9 mouse cellular contexts compared by ENCODE assay signal in the genomic region with DNA sequence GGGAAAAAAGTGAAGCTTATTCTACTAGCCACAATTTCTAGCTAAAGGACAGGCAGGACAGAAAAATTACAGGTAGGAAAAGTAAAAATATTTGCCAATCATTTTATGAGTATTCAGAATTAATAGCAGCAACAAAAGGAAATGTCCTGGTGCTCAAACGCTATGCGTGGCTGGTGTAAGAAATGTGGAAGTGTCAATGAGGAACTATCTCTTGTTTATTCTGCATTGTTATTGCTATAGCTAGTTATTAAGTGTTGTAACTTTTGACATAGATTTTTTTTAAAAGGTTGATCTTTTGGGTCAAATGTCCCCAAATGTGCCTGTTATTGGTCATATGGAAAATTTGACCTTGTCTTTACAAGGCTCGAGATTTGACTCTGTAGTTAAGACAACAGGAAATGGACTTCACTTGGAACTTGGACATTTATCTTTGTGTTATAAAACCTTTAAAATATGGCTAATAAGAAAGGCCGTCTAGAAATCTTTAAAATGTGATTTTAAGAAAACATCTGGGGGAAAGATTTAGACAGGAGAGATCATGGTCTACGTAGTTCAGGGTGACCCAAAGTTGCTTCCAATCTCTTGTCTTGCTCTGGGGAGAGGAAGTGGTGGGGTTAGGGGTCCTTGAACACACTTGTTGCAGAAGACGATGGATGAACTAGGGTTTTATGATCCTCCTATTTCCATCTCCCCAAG. TPM values are rescaled to one million over a fixed set of nuclear protein-coding genes. Genes with fewer than 3 reads are reported as not detected.
DNase-seq lines count a peak whose midpoint lies in the region; ATAC-seq and TF ChIP-seq lines count a peak whose summit lies in the region.
"Had no signal": no experiment of that assay in that cellular context is flagged by ENCODE, and none has a peak within 500 bp of the region (broad histone marks: within the 10 kb centered on the region; RNA-seq: fewer than 3 reads in every experiment).

No protein-coding gene starts in this region.

- H3K4me3 ChIP-seq in kidney, embryonic 16.5 days (ENCODE audit: low read length) = peak overlapping the region; percentile 75
- peak overlapping the region; percentile 26; the same call in 1 of the 2 replicates for H3K4me3 ChIP-seq in bone marrow macrophage, adult 2 months (ENCODE audit: insufficient read depth, low read length)
- no peak overlapping the region for H3K4me3 ChIP-seq in hindbrain, embryonic 13.5 days

- WGBS in kidney, embryonic 16.5 days = 65% methylated on average over 6 of the region's 6 CpGs
- WGBS in hindbrain, embryonic 13.5 days = 83% methylated on average over 6 of the region's 6 CpGs

- H3K4me2 ChIP-seq in kidney, embryonic 16.5 days (replicated peaks; ENCODE audit: low read depth, low read length) = peak overlapping the region; percentile 86; the same call in 1 of the 2 replicates
- no peak overlapping the region for H3K4me2 ChIP-seq in hindbrain, embryonic 13.5 days

- TF ChIP-seq CTCF in bone marrow macrophage, adult 2 months (IDR thresholded peaks at IDR 0.05; ENCODE audit: low read depth, low read length) = no peak

- H3K36me3 ChIP-seq in kidney, embryonic 16.5 days (ENCODE audit: insufficient read depth, low read length) = no peaks in the 10 kb centered on the region
- H3K36me3 ChIP-seq in hindbrain, embryonic 13.5 days = no peaks in the 10 kb centered on the region
- H3K36me3 ChIP-seq: G1E had no signal

- no peak overlapping the region for H3K27ac ChIP-seq in kidney, embryonic 16.5 days (ENCODE audit: low read length)
- peak overlapping the region; percentile 70 for H3K27ac ChIP-seq in bone marrow macrophage, adult 2 months (ENCODE audit: insufficient read depth, low read depth, low read length)
- H3K27ac ChIP-seq in hindbrain, embryonic 13.5 days = no peak overlapping the region

- no peaks in the 10 kb centered on the region; the same call in 1 of the 2 replicates for H3K27me3 ChIP-seq in kidney, embryonic 16.5 days (ENCODE audit: insufficient read depth, low read length)
- peaks cover 9% of the 10 kb centered on the region for H3K27me3 ChIP-seq in hindbrain, embryonic 13.5 days

- DNase-seq in kidney, adult 18-20 months = no peak
- peak; percentile 11 for DNase-seq in lung, postnatal 36 days
- no peak for DNase-seq in spleen, postnatal 14 days (ENCODE audit: low spot score in 2 of 2)
- DNase-seq in right cerebral cortex, postnatal 4 days = no peak

- TF ChIP-seq POLR2A in bone marrow macrophage, adult 2 months (IDR thresholded peaks at IDR 0.05; ENCODE audit: borderline replicate concordance, low read depth, low read length) = no peak

- no peak for ATAC-seq in kidney, embryonic 16.5 days (ENCODE audit: low FRiP score, low TSS enrichment)
- ATAC-seq in hindbrain, embryonic 13.5 days (ENCODE audit: low FRiP score) = peak; percentile 60; the same call in 1 of the 2 replicates
- ATAC-seq in activated CD4-positive, CD25-positive, alpha-beta regulatory T cell, adult 4 months = no peak

- H3K9ac ChIP-seq in kidney, embryonic 16.5 days (replicated peaks; ENCODE audit: low read length) = no peak overlapping the region
- no peak overlapping the region for H3K9ac ChIP-seq in hindbrain, embryonic 13.5 days

- H3K9me3 ChIP-seq in kidney, embryonic 16.5 days (ENCODE audit: low read length) = no peaks in the 10 kb centered on the region
- no peaks in the 10 kb centered on the region for H3K9me3 ChIP-seq in hindbrain, embryonic 13.5 days
- H3K9me3 ChIP-seq: G1E had no signal

- peaks cover 5% of the 10 kb centered on the region for H3K4me1 ChIP-seq in kidney, embryonic 16.5 days (ENCODE audit: insufficient read depth, low read length)
- H3K4me1 ChIP-seq in bone marrow macrophage, adult 2 months (ENCODE audit: control insufficient read depth, insufficient read depth, low read length) = peaks cover 14% of the 10 kb centered on the region
- H3K4me1 ChIP-seq in hindbrain, embryonic 13.5 days (replicated peaks) = peaks cover 5% of the 10 kb centered on the region

RNA-seq across cellular contexts. Expression of gene Rab29, which starts 0.6 kb away (rescaled TPM):
- 20.1 and 21.6 TPM in 2 replicates for polyA plus RNA-seq in kidney, embryonic 16.5 days (2015; fragmentation: Nextera tagmentation; extraction: Ambion mirVana)
- 65.7 and 70.3 TPM in 2 replicates for polyA plus RNA-seq in bone marrow macrophage, adult 2 months (2012; ENCODE audit: insufficient read depth, insufficient read length, missing spikeins)
- 8.0 TPM in 2 replicates for polyA plus RNA-seq in hindbrain, embryonic 13.5 days (2015; fragmentation: Nextera tagmentation; extraction: Ambion mirVana)
- 10 to 100 TPM; 45.6 to 48.2 TPM for polyA plus RNA-seq in activated CD4-positive, CD25-positive, alpha-beta regulatory T cell, adult 4 months (2017; shearing (Covaris generic))
- polyA plus RNA-seq: G1E had no signal

RNA-seq across cellular contexts. Expression of gene Slc41a1, which starts 39.2 kb away (rescaled TPM):
- 16.0 and 16.1 TPM in 2 replicates for polyA plus RNA-seq in kidney, embryonic 16.5 days (2015; fragmentation: Nextera tagmentation; extraction: Ambion mirVana)
- 7.8 and 9.3 TPM in 2 replicates for polyA plus RNA-seq in bone marrow macrophage, adult 2 months (2012; ENCODE audit: insufficient read depth, insufficient read length, missing spikeins)
- polyA plus RNA-seq in hindbrain, embryonic 13.5 days (2015; fragmentation: Nextera tagmentation; extraction: Ambion mirVana) = 13.3 and 13.6 TPM in 2 replicates
- 10 to 100 TPM; 15.0 to 17.9 TPM for polyA plus RNA-seq in activated CD4-positive, CD25-positive, alpha-beta regulatory T cell, adult 4 months (2017; shearing (Covaris generic))

RNA-seq across cellular contexts. Expression of gene Nucks1, which starts 43.9 kb away (rescaled TPM):
- 77.9 and 83.0 TPM in 2 replicates for polyA plus RNA-seq in kidney, embryonic 16.5 days (2015; fragmentation: Nextera tagmentation; extraction: Ambion mirVana)
- 70.7 and 77.0 TPM in 2 replicates for polyA plus RNA-seq in bone marrow macrophage, adult 2 months (2012; ENCODE audit: insufficient read depth, insufficient read length, missing spikeins)
- 58.4 and 61.6 TPM in 2 replicates for polyA plus RNA-seq in hindbrain, embryonic 13.5 days (2015; fragmentation: Nextera tagmentation; extraction: Ambion mirVana)
- polyA plus RNA-seq in activated CD4-positive, CD25-positive, alpha-beta regulatory T cell, adult 4 months (2017; shearing (Covaris generic)) = 10 to 100 TPM; 41.6 to 44.3 TPM
